Mouse (Mus musculus) ES-Bruce4 (cell line): ENCODE results near the gene Elmo3. TPM values are rescaled to one million over a fixed set of nuclear protein-coding genes. Genes with fewer than 3 reads are reported as not detected.
A peak's percentile ranks its signal among the peaks of the same experiment; 100 is the strongest.
"Not testable (repeated sequence)": the region's sequence is repeated elsewhere in the genome, so short reads cannot be mapped to it uniquely, and the experiment has no call there.

ENCODE experiments used
- H3K27ac ChIP-seq: 2 replicates; pipeline ENCODE4 v1.5.1; 2012; ENCODE audit warnings: low read length, inconsistent platforms; ENCODE audit not compliant: insufficient read depth
- H3K27me3 ChIP-seq: 2 replicates; pipeline ENCODE4 v1.6.1; 2012; ENCODE audit warnings: mild to moderate bottlenecking, low read length, inconsistent platforms; ENCODE audit not compliant: control insufficient read depth, poor library complexity, insufficient read depth, severe bottlenecking
- H3K36me3 ChIP-seq: 2 replicates; pipeline ENCODE4 v1.6.1; 2012; ENCODE audit warnings: inconsistent platforms, mild to moderate bottlenecking, low read length, moderate library complexity; ENCODE audit not compliant: control insufficient read depth, poor library complexity, insufficient read depth, severe bottlenecking
- H3K4me1 ChIP-seq: one replicate; pipeline ENCODE4 v1.8.1; 2011; ENCODE audit warnings: low read length; ENCODE audit not compliant: control insufficient read depth, insufficient read depth
- H3K4me3 ChIP-seq: 2 replicates; pipeline ENCODE4 v1.5.1; 2011; ENCODE audit warnings: low read depth, mild to moderate bottlenecking, low read length
- H3K9ac ChIP-seq: 2 replicates; pipeline ENCODE4 v1.6.1; 2012; ENCODE audit warnings: low read depth, mild to moderate bottlenecking, inconsistent platforms; ENCODE audit not compliant: poor library complexity, severe bottlenecking
- H3K9me3 ChIP-seq: replicated peaks from 2 replicates; pipeline ENCODE4 v1.6.1; 2012; ENCODE audit warnings: mild to moderate bottlenecking, low read length, inconsistent platforms; ENCODE audit not compliant: control insufficient read depth, poor library complexity, insufficient read depth, severe bottlenecking
- CTCF ChIP-seq: IDR thresholded peaks from one replicate; pipeline ENCODE4 v1.8.1; 2011; ENCODE audit warnings: low read depth, low read length
- EP300 ChIP-seq: IDR thresholded peaks from 2 replicates; pipeline ENCODE4 v1.6.1; 2011; ENCODE audit warnings: low read depth, low read length; ENCODE audit not compliant: insufficient read depth
- POLR2A ChIP-seq: IDR thresholded peaks from one replicate; pipeline ENCODE4 v1.8.1; 2011; ENCODE audit warnings: low read length; ENCODE audit not compliant: insufficient read depth
- polyA plus RNA-seq: library from polyadenylated mRNA; stranded (reverse); fragments of >200 nt; gene quantifications from 2 replicates; pipeline ENCODE4 v1.2.4, GENCODE M21; 2011; ENCODE audit warnings: low read depth; ENCODE audit not compliant: missing spikeins, insufficient read depth, insufficient read length

The Elmo3 gene
- polyA plus RNA-seq, 1 experiment = 15.6 TPM

DNA sequence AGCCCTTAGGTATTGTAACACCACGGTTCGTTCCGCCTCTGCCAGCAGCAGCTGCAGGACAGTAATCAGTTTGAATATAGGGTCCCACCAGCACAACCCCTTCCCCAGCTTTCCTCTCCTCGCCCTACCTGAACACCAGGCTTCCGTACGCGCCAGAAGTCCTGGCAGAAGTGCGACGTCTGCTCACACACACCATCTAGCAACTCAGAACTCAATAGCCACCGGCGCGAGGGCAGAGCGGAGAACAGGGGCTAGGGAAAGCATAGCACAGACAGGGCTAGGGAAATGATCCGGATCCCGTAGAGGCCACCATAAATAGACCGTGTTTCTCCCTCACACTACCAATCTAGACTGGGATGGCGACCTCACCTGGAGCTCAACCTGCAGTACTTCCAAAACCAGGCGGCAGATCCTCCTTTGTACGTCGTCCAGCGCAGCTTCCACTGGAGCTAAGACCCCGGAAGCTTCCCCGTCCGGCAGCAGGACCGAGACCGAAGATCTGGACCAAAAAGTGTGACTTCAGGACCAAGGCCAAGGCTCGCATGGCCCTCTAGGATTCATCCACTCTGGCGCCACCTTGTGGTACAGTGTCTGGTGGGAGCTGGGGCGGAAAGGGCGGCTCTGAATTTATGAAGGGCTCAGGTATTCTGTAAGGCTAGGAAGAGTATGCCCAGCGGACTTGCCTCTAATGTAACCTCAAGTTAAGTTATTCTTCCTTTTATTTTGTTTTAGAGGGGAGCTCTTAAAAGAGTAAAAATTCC is 14.7 kb upstream of the Elmo3 start:
- Histone ChIP-seq H3K27me3 (no peaks in the 10 kb centered on the region), H3K36me3 (no peaks in the 10 kb centered on the region), H3K27ac (no peak overlapping the region), H3K4me1 (peaks cover 4% of the 10 kb centered on the region), H3K9ac (no peak overlapping the region; the same call in 1 of the 2 replicates), H3K4me3 (peak overlapping the region; percentile 83), H3K9me3 (no peaks in the 10 kb centered on the region)
- TF ChIP-seq CTCF = peak; percentile 97
- no peak for TF ChIP-seq POLR2A
- peak; percentile 46; the same call in 1 of the 2 replicates for TF ChIP-seq EP300

DNA sequence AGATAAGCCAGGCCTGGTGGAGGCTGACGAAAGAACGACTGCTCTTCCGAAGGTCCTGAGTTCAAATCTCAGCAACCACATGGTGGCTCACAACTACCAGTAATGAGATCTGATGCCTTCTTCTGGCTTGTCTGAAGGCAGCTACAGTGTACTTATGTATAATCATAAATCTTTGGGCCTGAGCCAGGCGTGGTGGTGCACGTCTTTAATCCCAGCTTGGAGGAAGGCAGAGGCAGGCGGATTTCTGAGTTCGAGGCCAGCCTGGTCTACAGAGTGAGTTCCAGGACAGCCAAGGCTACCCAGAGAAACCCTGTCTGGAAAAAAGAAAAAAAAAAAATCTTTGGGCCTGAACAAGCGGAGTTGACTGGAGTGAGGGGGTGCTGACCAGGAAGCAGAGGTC is 14.0 kb upstream of the Elmo3 start:
- H3K9ac ChIP-seq, H3K4me3 ChIP-seq, H3K9me3 ChIP-seq, H3K36me3 ChIP-seq, H3K27me3 ChIP-seq, H3K4me1 ChIP-seq, H3K27ac ChIP-seq: not testable (repeated sequence)

DNA sequence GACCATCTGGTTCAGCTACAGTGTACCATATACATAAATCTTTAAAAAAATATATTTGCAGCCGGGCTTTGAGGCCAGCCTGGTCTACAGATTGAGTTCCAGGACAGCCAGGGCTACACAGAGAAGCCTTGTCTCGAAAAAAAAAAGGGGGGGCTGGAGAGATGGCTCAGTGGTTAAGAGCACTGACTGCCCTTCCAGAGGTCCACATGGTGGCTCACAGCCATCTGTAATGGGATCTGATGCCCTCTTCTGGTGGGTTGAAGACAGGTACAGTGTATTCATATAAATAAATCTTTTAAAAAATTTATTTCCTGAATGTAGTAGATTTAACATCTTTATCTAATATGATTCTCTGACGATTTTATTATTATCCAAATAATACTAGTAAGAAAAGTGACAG is 13.6 kb upstream of the Elmo3 start:
- H3K36me3 ChIP-seq, H3K27me3 ChIP-seq, H3K4me1 ChIP-seq, H3K27ac ChIP-seq, H3K9ac ChIP-seq, H3K9me3 ChIP-seq, H3K4me3 ChIP-seq: not testable (repeated sequence)

DNA sequence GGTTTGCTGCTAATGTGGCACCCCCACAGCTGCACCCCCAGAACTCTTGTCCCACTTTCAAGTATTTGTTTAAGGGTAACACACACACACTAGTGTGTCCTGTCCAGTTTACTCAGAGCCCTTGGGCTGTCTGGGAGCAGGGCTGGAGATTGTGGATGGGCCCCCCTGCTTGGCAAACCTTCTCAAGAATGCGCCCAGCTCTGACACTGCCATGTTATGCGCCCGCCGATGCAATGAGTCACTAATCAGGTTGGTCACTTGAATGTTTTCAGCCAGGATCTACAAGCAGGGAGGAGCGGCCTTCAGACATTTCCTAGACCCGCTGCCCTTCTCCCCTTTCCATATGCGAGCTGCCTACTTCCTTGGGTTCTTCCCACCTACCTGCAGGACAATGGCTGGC is 12.9 kb upstream of the Elmo3 start:
- Histone ChIP-seq H3K9me3 (no peaks in the 10 kb centered on the region), H3K27me3 (no peaks in the 10 kb centered on the region), H3K4me3 (peak overlapping the region; percentile 38), H3K36me3 (no peaks in the 10 kb centered on the region), H3K27ac (no peak overlapping the region), H3K4me1 (peaks cover 4% of the 10 kb centered on the region), H3K9ac (peak overlapping the region; percentile 45)
- no peak for TF ChIP-seq EP300
- no peak for TF ChIP-seq CTCF
- TF ChIP-seq POLR2A = no peak

DNA sequence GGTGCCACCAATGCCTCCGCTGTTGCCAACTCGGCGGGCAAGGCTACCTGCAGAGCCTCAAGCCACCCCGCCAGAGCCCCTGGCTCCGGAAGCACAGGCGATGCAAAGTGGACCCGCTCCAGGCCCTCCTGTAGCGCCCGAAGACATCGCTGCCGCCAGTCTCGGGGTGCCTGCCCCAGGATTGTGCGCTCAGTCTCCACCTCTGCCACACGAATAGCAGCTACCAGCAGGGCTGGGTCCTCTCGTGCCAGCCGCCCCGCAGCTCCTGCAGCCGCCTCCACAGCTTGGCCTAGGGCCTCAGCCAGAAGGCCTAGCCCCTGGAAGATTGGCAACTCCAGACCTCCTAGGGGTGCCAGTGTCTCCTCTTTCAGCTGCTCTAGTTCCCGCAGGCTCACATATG is 12.0 kb upstream of the Elmo3 start:
- Histone ChIP-seq H3K9me3 (no peaks in the 10 kb centered on the region), H3K4me3 (peak overlapping the region; percentile 38), H3K9ac (peak overlapping the region; percentile 45), H3K27ac (no peak overlapping the region), H3K4me1 (peaks cover 4% of the 10 kb centered on the region), H3K36me3 (no peaks in the 10 kb centered on the region), H3K27me3 (no peaks in the 10 kb centered on the region)
- no peak for TF ChIP-seq EP300
- TF ChIP-seq POLR2A = no peak
- TF ChIP-seq CTCF = no peak

DNA sequence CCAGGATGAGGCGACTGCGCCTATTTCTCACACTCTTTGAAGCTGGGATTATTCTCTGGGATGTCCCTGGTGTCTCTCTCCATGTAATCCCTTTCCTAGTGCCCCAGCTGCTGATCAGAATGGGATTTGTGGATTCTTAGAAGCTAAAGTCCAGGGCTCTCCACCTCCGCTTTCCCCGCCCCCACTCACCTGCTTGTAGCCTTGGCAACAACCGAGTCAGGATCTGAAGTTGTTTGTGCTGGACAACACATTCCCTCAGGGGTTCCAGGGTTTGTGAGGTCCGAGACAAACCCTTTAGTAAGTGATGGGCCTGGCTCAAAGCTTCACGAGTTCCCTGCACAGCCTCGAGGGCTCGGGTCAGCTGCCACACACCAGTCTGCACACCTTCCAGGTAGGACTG is 10.6 kb upstream of the Elmo3 start:
- TF ChIP-seq POLR2A = no peak
- Histone ChIP-seq H3K27ac (no peak overlapping the region), H3K4me3 (peak overlapping the region; percentile 37; the same call in 1 of the 2 replicates), H3K9me3 (no peaks in the 10 kb centered on the region), H3K27me3 (no peaks in the 10 kb centered on the region), H3K4me1 (peaks cover 6% of the 10 kb centered on the region), H3K9ac (no peak overlapping the region), H3K36me3 (peaks cover 9% of the 10 kb centered on the region)
